Mouse (Mus musculus): ENCODE data around the gene Gm10282. TPM values are rescaled to one million over a fixed set of nuclear protein-coding genes. Genes with fewer than 3 reads are reported as not detected.

Gene Gm10282
- polyA plus RNA-seq, 1 experiment from 2014 or later: 18.2 TPM

- Histone ChIP-seq H3K27ac (replicated peaks; ENCODE audit: low read depth, low read length) (no peak overlapping the region), H3K4me1 (ENCODE audit: control insufficient read depth, insufficient read depth, low read length) (no peaks in the 10 kb centered on the region), H3K9ac (replicated peaks; ENCODE audit: low read length) (no peak overlapping the region), H3K27me3 (ENCODE audit: control insufficient read depth, insufficient read depth, low read length) (no peaks in the 10 kb centered on the region), H3K36me3 (ENCODE audit: control insufficient read depth, insufficient read depth, low read length) (no peaks in the 10 kb centered on the region), H3K9me3 (ENCODE audit: control insufficient read depth, low read length) (no peaks in the 10 kb centered on the region), H3K4me2 (ENCODE audit: low read length) (no peak overlapping the region), H3K4me3 (replicated peaks; ENCODE audit: low read depth, low read length) (no peak overlapping the region)
- ATAC-seq (ENCODE audit: low FRiP score, low TSS enrichment): no peak
- DNase-seq: no peak
- WGBS: 97% methylated on average over 2 of the region's 2 CpGs
Measured at GRCm38 (mm10) chr8:72262756-72263155, 42.3 kb downstream of the Gm10282 start.

- DNase-seq (peak; percentile 16), ATAC-seq (ENCODE audit: low FRiP score, low TSS enrichment) (no peak)
- H3K27me3 ChIP-seq (ENCODE audit: control insufficient read depth, insufficient read depth, low read length): no peaks in the 10 kb centered on the region
- WGBS: 48% methylated on average over 5 of the region's 5 CpGs
- peaks cover 3% of the 10 kb centered on the region; the same call in 1 of the 2 replicates for H3K36me3 ChIP-seq (ENCODE audit: control insufficient read depth, insufficient read depth, low read length)
- no peak overlapping the region for H3K4me3 ChIP-seq (replicated peaks; ENCODE audit: low read depth, low read length)
- no peak overlapping the region for H3K9ac ChIP-seq (replicated peaks; ENCODE audit: low read length)
- H3K27ac ChIP-seq (replicated peaks; ENCODE audit: low read depth, low read length): no peak overlapping the region
- H3K9me3 ChIP-seq (ENCODE audit: control insufficient read depth, low read length): no peaks in the 10 kb centered on the region
- no peak overlapping the region for H3K4me2 ChIP-seq (ENCODE audit: low read length)
- H3K4me1 ChIP-seq (ENCODE audit: control insufficient read depth, insufficient read depth, low read length): no peaks in the 10 kb centered on the region
Measured at GRCm38 (mm10) chr8:72261872-72262271, 43.2 kb downstream of the Gm10282 start.

- Histone ChIP-seq H3K4me1 (ENCODE audit: control insufficient read depth, insufficient read depth, low read length) (no peaks in the 10 kb centered on the region), H3K4me3 (replicated peaks; ENCODE audit: low read depth, low read length) (no peak overlapping the region), H3K4me2 (ENCODE audit: low read length) (no peak overlapping the region), H3K36me3 (ENCODE audit: control insufficient read depth, insufficient read depth, low read length) (peaks cover 6% of the 10 kb centered on the region; the same call in 1 of the 2 replicates), H3K27ac (replicated peaks; ENCODE audit: low read depth, low read length) (no peak overlapping the region), H3K27me3 (ENCODE audit: control insufficient read depth, insufficient read depth, low read length) (no peaks in the 10 kb centered on the region), H3K9me3 (ENCODE audit: control insufficient read depth, low read length) (no peaks in the 10 kb centered on the region), H3K9ac (replicated peaks; ENCODE audit: low read length) (no peak overlapping the region)
- ATAC-seq (ENCODE audit: low FRiP score, low TSS enrichment) (no peak), DNase-seq (no peak)
Measured at GRCm38 (mm10) chr8:72261431-72261830, 43.6 kb downstream of the Gm10282 start.

- Histone ChIP-seq H3K27me3 (ENCODE audit: control insufficient read depth, insufficient read depth, low read length) (no peaks in the 10 kb centered on the region), H3K9ac (replicated peaks; ENCODE audit: low read length) (no peak overlapping the region), H3K4me3 (replicated peaks; ENCODE audit: low read depth, low read length) (no peak overlapping the region), H3K27ac (replicated peaks; ENCODE audit: low read depth, low read length) (no peak overlapping the region), H3K9me3 (ENCODE audit: control insufficient read depth, low read length) (no peaks in the 10 kb centered on the region), H3K4me2 (ENCODE audit: low read length) (no peak overlapping the region), H3K36me3 (ENCODE audit: control insufficient read depth, insufficient read depth, low read length) (peaks cover 7% of the 10 kb centered on the region), H3K4me1 (ENCODE audit: control insufficient read depth, insufficient read depth, low read length) (no peaks in the 10 kb centered on the region)
- ATAC-seq (ENCODE audit: low FRiP score, low TSS enrichment) (peak; percentile 68), DNase-seq (peak; percentile 85)
- WGBS: 28% methylated on average over 2 of the region's 2 CpGs
Measured at GRCm38 (mm10) chr8:72261019-72261418, 44.0 kb downstream of the Gm10282 start.

GRCm38 (mm10) chr8:72260585-72260984 is 44.5 kb downstream of the Gm10282 start:
- 55% methylated on average over 4 of the region's 4 CpGs for WGBS
- Histone ChIP-seq H3K9me3 (ENCODE audit: control insufficient read depth, low read length) (no peaks in the 10 kb centered on the region), H3K27me3 (ENCODE audit: control insufficient read depth, insufficient read depth, low read length) (no peaks in the 10 kb centered on the region), H3K4me1 (ENCODE audit: control insufficient read depth, insufficient read depth, low read length) (no peaks in the 10 kb centered on the region), H3K9ac (replicated peaks; ENCODE audit: low read length) (no peak overlapping the region), H3K4me2 (ENCODE audit: low read length) (no peak overlapping the region), H3K27ac (replicated peaks; ENCODE audit: low read depth, low read length) (no peak overlapping the region), H3K36me3 (ENCODE audit: control insufficient read depth, insufficient read depth, low read length) (peaks cover 12% of the 10 kb centered on the region), H3K4me3 (replicated peaks; ENCODE audit: low read depth, low read length) (no peak overlapping the region)
- DNase-seq: no peak
- ATAC-seq (ENCODE audit: low FRiP score, low TSS enrichment): no peak

- ATAC-seq (ENCODE audit: low FRiP score, low TSS enrichment) (no peak), DNase-seq (no peak)
- Histone ChIP-seq H3K4me2 (ENCODE audit: low read length) (no peak overlapping the region), H3K27me3 (ENCODE audit: control insufficient read depth, insufficient read depth, low read length) (no peaks in the 10 kb centered on the region), H3K9ac (replicated peaks; ENCODE audit: low read length) (no peak overlapping the region), H3K27ac (replicated peaks; ENCODE audit: low read depth, low read length) (no peak overlapping the region), H3K4me3 (replicated peaks; ENCODE audit: low read depth, low read length) (no peak overlapping the region), H3K4me1 (ENCODE audit: control insufficient read depth, insufficient read depth, low read length) (no peaks in the 10 kb centered on the region), H3K9me3 (ENCODE audit: control insufficient read depth, low read length) (no peaks in the 10 kb centered on the region), H3K36me3 (ENCODE audit: control insufficient read depth, insufficient read depth, low read length) (peaks cover 19% of the 10 kb centered on the region)
- WGBS: 77% methylated on average over 2 of the region's 2 CpGs
Measured at GRCm38 (mm10) chr8:72259862-72260261, 45.2 kb downstream of the Gm10282 start.

GRCm38 (mm10) chr8:72257902-72258238 is 47.2 kb downstream of the Gm10282 start:
- Histone ChIP-seq H3K27me3 (ENCODE audit: control insufficient read depth, insufficient read depth, low read length) (no peaks in the 10 kb centered on the region), H3K4me3 (replicated peaks; ENCODE audit: low read depth, low read length) (no peak overlapping the region), H3K27ac (replicated peaks; ENCODE audit: low read depth, low read length) (no peak overlapping the region), H3K4me1 (ENCODE audit: control insufficient read depth, insufficient read depth, low read length) (no peaks in the 10 kb centered on the region), H3K9me3 (ENCODE audit: control insufficient read depth, low read length) (no peaks in the 10 kb centered on the region), H3K9ac (replicated peaks; ENCODE audit: low read length) (no peak overlapping the region), H3K36me3 (ENCODE audit: control insufficient read depth, insufficient read depth, low read length) (peaks cover 38% of the 10 kb centered on the region), H3K4me2 (ENCODE audit: low read length) (no peak overlapping the region)
- ATAC-seq (ENCODE audit: low FRiP score, low TSS enrichment): no peak
- no peak for DNase-seq
- WGBS: 100% methylated on average over 1 of the region's 1 CpGs

GRCm38 (mm10) chr8:72257171-72257901 is 47.7 kb downstream of the Gm10282 start:
- no peak overlapping the region for H3K4me3 ChIP-seq (replicated peaks; ENCODE audit: low read depth, low read length)
- ATAC-seq (ENCODE audit: low FRiP score, low TSS enrichment): 0 out of 2 replicates have a peak, but pooled peaks have one; percentile 15
- H3K36me3 ChIP-seq (ENCODE audit: control insufficient read depth, insufficient read depth, low read length): peaks cover 44% of the 10 kb centered on the region
- 55% methylated on average over 7 of the region's 7 CpGs for WGBS
- no peak overlapping the region for H3K27ac ChIP-seq (replicated peaks; ENCODE audit: low read depth, low read length)
- no peak overlapping the region for H3K9ac ChIP-seq (replicated peaks; ENCODE audit: low read length)
- DNase-seq: peak; percentile 74
- no peak overlapping the region for H3K4me2 ChIP-seq (ENCODE audit: low read length)
- no peaks in the 10 kb centered on the region for H3K4me1 ChIP-seq (ENCODE audit: control insufficient read depth, insufficient read depth, low read length)
- no peaks in the 10 kb centered on the region for H3K27me3 ChIP-seq (ENCODE audit: control insufficient read depth, insufficient read depth, low read length)
- H3K9me3 ChIP-seq (ENCODE audit: control insufficient read depth, low read length): no peaks in the 10 kb centered on the region

All from midbrain, embryonic 14.5 days (tissue).